Mouse (Mus musculus) heart, adult 11 months (tissue): ENCODE measurements around the gene Pfkfb2.
A peak's percentile ranks its signal among the peaks of the same experiment; 100 is the strongest.

Experiments
- DNase-seq: peaks from one replicate; pipeline ENCODE4 v3.0.0; 2022

Gene Pfkfb2

GRCm38 (mm10) chr1:130737411-130737881 lies 8.4 kb upstream of the Pfkfb2 start:
- DNase-seq: peak; percentile 84

- DNase-seq: no peak
Measured at GRCm38 (mm10) chr1:130734852-130735251, 5.8 kb upstream of the Pfkfb2 start.

- DNase-seq: no peak
Measured at GRCm38 (mm10) chr1:130734452-130734851, 5.4 kb upstream of the Pfkfb2 start.

GRCm38 (mm10) chr1:130733671-130734070 lies 4.6 kb upstream of the Pfkfb2 start:
- DNase-seq: peak; percentile 66

- peak; percentile 30 for DNase-seq
Measured at GRCm38 (mm10) chr1:130732706-130733658, 3.9 kb upstream of the Pfkfb2 start.

- DNase-seq: peak; percentile 78
Measured at GRCm38 (mm10) chr1:130731741-130732337, 2.8 kb upstream of the Pfkfb2 start, which contains the start of gene AA986860. Gene AA986860 (plus strand): TSS chr1:130731976.

- DNase-seq: peak; percentile 11
Measured at GRCm38 (mm10) chr1:130728708-130729107, 345 bp downstream of the Pfkfb2 start.

GRCm38 (mm10) chr1:130728070-130728469 lies 983 bp downstream of the Pfkfb2 start:
- DNase-seq: peak; percentile 14

GRCm38 (mm10) chr1:130726396-130726795 lies 2.7 kb downstream of the Pfkfb2 start:
- peak; percentile 37 for DNase-seq

- no peak for DNase-seq
Measured at GRCm38 (mm10) chr1:130724206-130724605, 4.8 kb downstream of the Pfkfb2 start.

GRCm38 (mm10) chr1:130717291-130717871 lies 11.7 kb downstream of the Pfkfb2 start, which contains the start of gene Yod1:
Gene Yod1 (plus strand): TSS chr1:130717327.
- peak; percentile 99 for DNase-seq

GRCm38 (mm10) chr1:130716513-130717290 lies 12.4 kb downstream of the Pfkfb2 start:
- no peak for DNase-seq

GRCm38 (mm10) chr1:130716218-130716512 lies 12.9 kb downstream of the Pfkfb2 start:
- DNase-seq: no peak

GRCm38 (mm10) chr1:130715561-130716217 lies 13.4 kb downstream of the Pfkfb2 start, which contains the start of gene Gm29427:
Gene Gm29427 (minus strand): TSS chr1:130715799.
- DNase-seq: peak; percentile 99

- DNase-seq: peak; percentile 81
Measured at GRCm38 (mm10) chr1:130714046-130714445, 15.0 kb downstream of the Pfkfb2 start.

GRCm38 (mm10) chr1:130710283-130711080 lies 18.6 kb downstream of the Pfkfb2 start:
- peak; percentile 96 for DNase-seq

GRCm38 (mm10) chr1:130703613-130704012 lies 25.4 kb downstream of the Pfkfb2 start:
- no peak for DNase-seq

- peak; percentile 88 for DNase-seq
Measured at GRCm38 (mm10) chr1:130701976-130702375, 27.1 kb downstream of the Pfkfb2 start.

GRCm38 (mm10) chr1:130699937-130700633 lies 29.0 kb downstream of the Pfkfb2 start:
- peak; percentile 98 for DNase-seq

- DNase-seq: peak; percentile 54
Measured at GRCm38 (mm10) chr1:130698601-130699000, 30.5 kb downstream of the Pfkfb2 start.
